Mouse (Mus musculus): Measurements from ENCODE around the gene Slc9a9. TPM values are rescaled to one million over a fixed set of nuclear protein-coding genes. Genes with fewer than 3 reads are reported as not detected.

Gene Slc9a9
- polyA plus RNA-seq, 1 experiment from 2014 or later: 8.5 TPM

DNA sequence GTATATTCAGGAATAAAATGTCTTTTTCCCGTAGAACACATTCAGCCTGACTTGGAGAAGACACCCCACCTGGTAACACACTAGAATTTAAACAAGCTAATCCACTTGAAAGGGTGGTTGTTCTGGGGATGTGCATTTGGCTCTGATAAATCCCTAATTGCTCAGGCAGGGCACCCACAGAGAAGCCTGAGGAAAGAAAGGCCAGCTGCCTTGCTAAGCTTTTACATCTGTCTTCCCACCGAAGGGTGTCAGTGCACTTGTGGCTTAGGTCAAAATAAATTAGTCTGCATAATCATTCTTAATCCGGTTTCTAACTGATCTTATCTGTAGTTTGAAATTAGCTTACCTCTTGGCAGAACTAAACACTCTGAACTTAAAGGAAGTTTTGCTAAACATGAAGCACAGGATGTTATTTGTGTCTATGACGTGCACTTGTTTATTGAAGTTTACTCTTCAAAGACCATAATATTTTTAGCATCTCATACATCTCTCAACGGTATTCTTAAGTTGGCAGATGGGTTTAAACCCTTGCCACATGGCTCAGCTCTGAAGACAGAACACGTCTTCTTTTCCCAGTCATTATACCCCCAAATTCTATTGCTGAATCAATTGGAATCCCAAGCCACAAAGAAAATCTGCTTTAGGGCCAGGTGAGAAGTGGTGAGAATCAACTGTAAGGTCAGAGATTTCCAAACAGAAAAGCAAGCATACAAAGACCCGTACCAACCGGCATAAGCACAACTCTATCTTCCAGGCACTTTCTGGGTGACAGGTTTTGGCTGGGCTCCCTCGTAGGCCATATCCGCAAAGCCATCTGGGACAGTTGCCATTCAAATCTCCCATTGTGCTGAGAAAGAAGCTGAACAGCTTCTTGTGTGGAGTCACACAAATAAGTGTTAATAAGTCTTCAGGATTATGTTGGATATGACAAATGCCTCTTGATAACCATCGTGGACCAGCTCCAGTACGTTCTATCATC is 443.7 kb downstream of the Slc9a9 start:
- H3K4me3 ChIP-seq (ENCODE audit: low read depth, low read length): no peak overlapping the region
- 71% methylated on average over 12 of the region's 12 CpGs for WGBS
- H3K36me3 ChIP-seq (ENCODE audit: control insufficient read depth, insufficient read depth, low read length): no peaks in the 10 kb centered on the region
- H3K4me1 ChIP-seq (ENCODE audit: control insufficient read depth, insufficient read depth, low read length): no peaks in the 10 kb centered on the region
- no peaks in the 10 kb centered on the region for H3K27me3 ChIP-seq (ENCODE audit: control insufficient read depth, insufficient read depth, low read length)
- H3K9ac ChIP-seq (replicated peaks; ENCODE audit: low read depth, low read length): no peak overlapping the region
- no peaks in the 10 kb centered on the region for H3K9me3 ChIP-seq (ENCODE audit: control insufficient read depth, low read length)
- no peak overlapping the region for H3K4me2 ChIP-seq (ENCODE audit: low read depth, low read length)
- H3K27ac ChIP-seq (ENCODE audit: low read depth, low read length): no peak overlapping the region
- no peak for ATAC-seq (ENCODE audit: low read depth)

DNA sequence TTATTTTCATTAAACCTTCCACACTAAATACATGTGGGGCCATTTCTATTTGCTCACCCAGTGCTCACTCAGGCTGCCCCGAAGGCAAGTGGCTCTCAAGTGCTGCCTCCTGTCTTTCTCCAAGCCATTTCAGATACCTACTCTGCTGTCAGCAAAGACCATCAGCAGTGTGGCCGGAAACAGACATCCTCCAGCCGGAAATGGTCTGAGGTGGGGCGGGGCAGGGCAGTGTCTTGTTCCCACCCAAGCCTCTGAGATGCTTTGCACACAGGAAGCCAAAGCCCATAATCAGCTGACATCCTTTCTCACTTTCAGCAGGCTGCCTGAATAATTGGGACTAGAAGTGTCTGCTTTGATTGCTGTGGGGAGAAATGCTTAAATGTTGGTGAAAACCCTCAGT is 450.4 kb downstream of the Slc9a9 start:
- H3K27ac ChIP-seq (ENCODE audit: low read depth, low read length): no peak overlapping the region
- no peaks in the 10 kb centered on the region for H3K36me3 ChIP-seq (ENCODE audit: control insufficient read depth, insufficient read depth, low read length)
- 65% methylated on average over 4 of the region's 4 CpGs for WGBS
- no peak overlapping the region for H3K9ac ChIP-seq (replicated peaks; ENCODE audit: low read depth, low read length)
- no peak overlapping the region for H3K4me3 ChIP-seq (ENCODE audit: low read depth, low read length)
- no peak for ATAC-seq (ENCODE audit: low read depth)
- H3K27me3 ChIP-seq (ENCODE audit: control insufficient read depth, insufficient read depth, low read length): no peaks in the 10 kb centered on the region
- peaks cover 3% of the 10 kb centered on the region; the same call in 1 of the 2 replicates for H3K4me1 ChIP-seq (ENCODE audit: control insufficient read depth, insufficient read depth, low read length)
- H3K4me2 ChIP-seq (ENCODE audit: low read depth, low read length): no peak overlapping the region
- no peaks in the 10 kb centered on the region for H3K9me3 ChIP-seq (ENCODE audit: control insufficient read depth, low read length)

DNA sequence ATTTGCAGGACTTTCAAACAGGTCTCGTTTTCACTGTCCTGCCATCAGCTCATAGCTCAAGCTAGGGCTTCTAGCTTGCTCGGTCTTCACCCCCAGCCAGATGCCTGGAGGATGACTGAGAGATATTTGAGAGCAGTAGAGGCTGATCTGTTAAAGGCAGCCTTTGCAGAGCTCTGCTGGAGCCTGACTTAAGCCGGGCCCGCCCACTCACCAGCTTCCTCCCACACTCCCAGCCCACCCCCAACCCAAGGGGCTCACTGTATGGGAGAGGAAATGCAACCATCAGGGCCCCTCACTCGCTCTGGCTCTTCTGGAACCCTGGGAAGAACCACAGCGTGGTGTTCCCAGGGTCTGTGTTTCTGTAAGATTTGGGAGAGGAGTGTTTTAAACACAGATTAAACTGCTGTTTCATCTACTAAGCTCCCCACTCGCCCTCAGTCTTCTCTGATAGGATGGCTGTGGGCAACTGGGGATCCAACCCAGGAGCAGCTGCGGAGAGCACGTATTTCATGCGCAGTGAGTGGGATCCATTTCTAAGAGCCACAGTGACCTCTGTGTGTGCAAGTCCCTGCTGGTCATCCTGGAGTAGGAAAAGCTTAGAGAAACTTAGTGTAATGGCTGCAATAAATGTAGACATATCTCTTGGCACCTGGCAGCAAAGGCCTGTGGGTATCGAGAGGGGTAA is 451.6 kb downstream of the Slc9a9 start:
- H3K27ac ChIP-seq (ENCODE audit: low read depth, low read length): no peak overlapping the region
- no peak; the same call in 1 of the 2 replicates for ATAC-seq (ENCODE audit: low read depth)
- WGBS: 43% methylated on average over 11 of the region's 11 CpGs

DNA sequence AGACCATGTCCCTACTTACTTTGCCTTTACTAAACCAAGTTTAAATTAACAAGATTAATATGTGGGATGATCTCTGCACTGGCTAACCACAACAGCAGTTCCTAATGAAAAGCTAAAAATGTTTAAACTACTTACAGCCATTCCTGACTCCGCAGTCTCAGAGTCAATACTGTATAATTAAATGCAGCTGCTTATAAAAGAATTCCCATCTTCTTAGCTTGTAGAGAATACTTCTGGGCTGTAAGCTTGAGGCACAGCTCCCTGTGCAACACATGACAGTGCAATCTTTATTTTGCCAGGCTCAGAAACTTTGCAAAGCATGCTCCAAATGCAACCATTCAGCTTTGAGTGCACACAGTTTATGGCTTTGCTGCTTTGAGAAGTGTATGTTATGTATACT is 456.0 kb downstream of the Slc9a9 start:
- Histone ChIP-seq H3K4me2 (ENCODE audit: low read depth, low read length) (no peak overlapping the region), H3K9me3 (ENCODE audit: control insufficient read depth, low read length) (no peaks in the 10 kb centered on the region), H3K9ac (replicated peaks; ENCODE audit: low read depth, low read length) (no peak overlapping the region), H3K27ac (ENCODE audit: low read depth, low read length) (no peak overlapping the region), H3K36me3 (ENCODE audit: control insufficient read depth, insufficient read depth, low read length) (no peaks in the 10 kb centered on the region), H3K27me3 (ENCODE audit: control insufficient read depth, insufficient read depth, low read length) (no peaks in the 10 kb centered on the region), H3K4me1 (ENCODE audit: control insufficient read depth, insufficient read depth, low read length) (no peaks in the 10 kb centered on the region), H3K4me3 (ENCODE audit: low read depth, low read length) (no peak overlapping the region)
- 71% methylated on average over 1 of the region's 1 CpGs for WGBS
- no peak for ATAC-seq (ENCODE audit: low read depth)

More for the DNA sequence above, 451.6 kb downstream of the Slc9a9 start:
- Histone ChIP-seq H3K27me3 (ENCODE audit: control insufficient read depth, insufficient read depth, low read length) (no peaks in the 10 kb centered on the region), H3K36me3 (ENCODE audit: control insufficient read depth, insufficient read depth, low read length) (no peaks in the 10 kb centered on the region), H3K9me3 (ENCODE audit: control insufficient read depth, low read length) (no peaks in the 10 kb centered on the region), H3K4me2 (ENCODE audit: low read depth, low read length) (no peak overlapping the region), H3K4me1 (ENCODE audit: control insufficient read depth, insufficient read depth, low read length) (peaks cover 3% of the 10 kb centered on the region; the same call in 1 of the 2 replicates), H3K9ac (replicated peaks; ENCODE audit: low read depth, low read length) (no peak overlapping the region), H3K4me3 (ENCODE audit: low read depth, low read length) (no peak overlapping the region)

DNA sequence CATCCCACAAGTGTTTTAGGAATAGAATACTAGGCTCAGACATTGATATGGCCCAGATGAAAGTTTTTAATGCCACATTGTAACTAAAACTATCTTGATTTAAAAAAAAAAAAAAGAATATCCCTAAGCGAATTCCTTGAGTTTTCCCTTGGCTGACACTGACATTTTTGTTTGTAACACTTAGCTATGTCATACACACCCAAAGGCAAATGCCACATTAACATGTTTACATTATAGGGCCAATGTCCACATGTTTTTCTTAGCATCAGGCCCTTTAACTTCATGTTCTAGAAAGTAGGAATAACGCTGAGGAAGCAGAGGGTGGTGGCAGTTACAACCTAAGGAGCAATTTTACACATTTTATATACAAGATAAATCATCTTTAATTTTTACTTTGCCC is 458.1 kb downstream of the Slc9a9 start:
- no peak overlapping the region for H3K9ac ChIP-seq (replicated peaks; ENCODE audit: low read depth, low read length)
- WGBS: 89% methylated on average over 2 of the region's 2 CpGs
- no peak for ATAC-seq (ENCODE audit: low read depth)
- H3K4me2 ChIP-seq (ENCODE audit: low read depth, low read length): no peak overlapping the region
- H3K9me3 ChIP-seq (ENCODE audit: control insufficient read depth, low read length): no peaks in the 10 kb centered on the region
- H3K4me1 ChIP-seq (ENCODE audit: control insufficient read depth, insufficient read depth, low read length): no peaks in the 10 kb centered on the region
- no peaks in the 10 kb centered on the region for H3K27me3 ChIP-seq (ENCODE audit: control insufficient read depth, insufficient read depth, low read length)
- no peaks in the 10 kb centered on the region for H3K36me3 ChIP-seq (ENCODE audit: control insufficient read depth, insufficient read depth, low read length)
- no peak overlapping the region for H3K27ac ChIP-seq (ENCODE audit: low read depth, low read length)
- H3K4me3 ChIP-seq (ENCODE audit: low read depth, low read length): no peak overlapping the region

GRCm38 (mm10) chr9:95149206-95149729 is 479.6 kb downstream of the Slc9a9 start:
- no peaks in the 10 kb centered on the region for H3K27me3 ChIP-seq (ENCODE audit: control insufficient read depth, insufficient read depth, low read length)
- no peak for ATAC-seq (ENCODE audit: low read depth)
- H3K4me1 ChIP-seq (ENCODE audit: control insufficient read depth, insufficient read depth, low read length): no peaks in the 10 kb centered on the region
- no peak overlapping the region for H3K9ac ChIP-seq (replicated peaks; ENCODE audit: low read depth, low read length)
- H3K4me2 ChIP-seq (ENCODE audit: low read depth, low read length): no peak overlapping the region
- 93% methylated on average over 10 of the region's 10 CpGs for WGBS
- no peaks in the 10 kb centered on the region for H3K36me3 ChIP-seq (ENCODE audit: control insufficient read depth, insufficient read depth, low read length)
- H3K27ac ChIP-seq (ENCODE audit: low read depth, low read length): no peak overlapping the region
- no peak overlapping the region for H3K4me3 ChIP-seq (ENCODE audit: low read depth, low read length)
- H3K9me3 ChIP-seq (ENCODE audit: control insufficient read depth, low read length): no peaks in the 10 kb centered on the region

- H3K9me3 ChIP-seq (ENCODE audit: control insufficient read depth, low read length): no peaks in the 10 kb centered on the region
- no peak overlapping the region for H3K4me2 ChIP-seq (ENCODE audit: low read depth, low read length)
- H3K27ac ChIP-seq (ENCODE audit: low read depth, low read length): no peak overlapping the region
- WGBS: 70% methylated on average over 3 of the region's 3 CpGs
- H3K9ac ChIP-seq (replicated peaks; ENCODE audit: low read depth, low read length): no peak overlapping the region
- ATAC-seq (ENCODE audit: low read depth): no peak
- H3K4me3 ChIP-seq (ENCODE audit: low read depth, low read length): no peak overlapping the region
- H3K27me3 ChIP-seq (ENCODE audit: control insufficient read depth, insufficient read depth, low read length): no peaks in the 10 kb centered on the region
- no peaks in the 10 kb centered on the region for H3K4me1 ChIP-seq (ENCODE audit: control insufficient read depth, insufficient read depth, low read length)
- H3K36me3 ChIP-seq (ENCODE audit: control insufficient read depth, insufficient read depth, low read length): no peaks in the 10 kb centered on the region
Observed at GRCm38 (mm10) chr9:95150096-95150495, 480.4 kb downstream of the Slc9a9 start.

- ATAC-seq (ENCODE audit: low read depth): no peak
- Histone ChIP-seq H3K9ac (replicated peaks; ENCODE audit: low read depth, low read length) (no peak overlapping the region), H3K27me3 (ENCODE audit: control insufficient read depth, insufficient read depth, low read length) (no peaks in the 10 kb centered on the region), H3K27ac (ENCODE audit: low read depth, low read length) (no peak overlapping the region), H3K9me3 (ENCODE audit: control insufficient read depth, low read length) (no peaks in the 10 kb centered on the region), H3K36me3 (ENCODE audit: control insufficient read depth, insufficient read depth, low read length) (no peaks in the 10 kb centered on the region), H3K4me3 (ENCODE audit: low read depth, low read length) (no peak overlapping the region), H3K4me1 (ENCODE audit: control insufficient read depth, insufficient read depth, low read length) (no peaks in the 10 kb centered on the region), H3K4me2 (ENCODE audit: low read depth, low read length) (no peak overlapping the region)
- WGBS: 75% methylated on average over 3 of the region's 3 CpGs
Observed at GRCm38 (mm10) chr9:95150597-95150996, 480.9 kb downstream of the Slc9a9 start.

DNA sequence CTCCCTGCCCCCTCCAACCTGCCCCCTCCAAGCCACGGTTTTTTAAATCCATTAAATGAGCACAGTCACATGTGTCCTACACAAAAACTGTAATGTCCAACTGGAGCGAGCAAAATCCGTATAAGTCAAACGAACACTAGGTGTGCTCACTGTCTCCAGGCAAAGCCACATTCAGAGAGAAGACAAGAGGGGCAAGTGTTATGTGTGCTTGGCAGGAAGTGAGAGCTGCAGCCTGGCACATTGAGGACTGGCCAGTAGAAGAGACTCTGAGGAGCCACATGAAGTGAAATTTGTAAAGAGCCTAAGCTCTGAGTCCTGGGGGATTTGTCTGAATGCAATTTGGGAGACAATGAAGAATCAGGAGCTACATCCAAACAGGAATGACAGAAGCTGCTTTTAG is 481.3 kb downstream of the Slc9a9 start:
- H3K4me3 ChIP-seq (ENCODE audit: low read depth, low read length): no peak overlapping the region
- H3K4me2 ChIP-seq (ENCODE audit: low read depth, low read length): no peak overlapping the region
- H3K4me1 ChIP-seq (ENCODE audit: control insufficient read depth, insufficient read depth, low read length): no peaks in the 10 kb centered on the region
- H3K27me3 ChIP-seq (ENCODE audit: control insufficient read depth, insufficient read depth, low read length): no peaks in the 10 kb centered on the region
- H3K27ac ChIP-seq (ENCODE audit: low read depth, low read length): no peak overlapping the region
- WGBS: 82% methylated on average over 4 of the region's 4 CpGs
- H3K9ac ChIP-seq (replicated peaks; ENCODE audit: low read depth, low read length): no peak overlapping the region
- no peaks in the 10 kb centered on the region for H3K9me3 ChIP-seq (ENCODE audit: control insufficient read depth, low read length)
- no peak for ATAC-seq (ENCODE audit: low read depth)
- no peaks in the 10 kb centered on the region for H3K36me3 ChIP-seq (ENCODE audit: control insufficient read depth, insufficient read depth, low read length)
